In the genomic region with DNA sequence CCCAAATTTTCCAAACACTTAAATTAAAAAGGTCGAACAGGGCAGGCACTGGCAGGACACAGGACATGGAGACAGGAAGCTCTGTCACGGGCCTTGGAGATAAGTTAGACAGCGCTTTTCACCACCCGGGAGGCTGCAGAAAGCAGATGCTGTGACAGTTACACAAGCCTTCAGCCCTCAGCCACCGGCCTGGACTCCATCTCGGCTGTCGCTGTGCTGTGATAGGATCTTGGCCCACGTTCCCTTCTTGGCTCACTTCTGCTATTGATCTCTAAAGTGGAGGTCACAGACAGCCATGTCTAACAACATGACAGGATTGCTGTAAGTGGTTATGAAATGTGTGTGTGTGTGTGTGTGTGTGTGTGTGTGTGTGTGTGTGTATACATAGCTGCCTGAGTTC, we compare ENCODE assay signal across 9 mouse cellular contexts.
DNase-seq lines count a peak whose midpoint lies in the region; ATAC-seq lines count a peak whose summit lies in the region.
"Had no signal": no experiment of that assay in that cellular context is flagged by ENCODE, and none has a peak within 500 bp of the region (broad histone marks: within the 10 kb centered on the region; RNA-seq: fewer than 3 reads in every experiment).

No protein-coding gene starts in this region.

- ATAC-seq in forebrain, embryonic 16.5 days: peak; percentile 61; the same call in 1 of the 2 replicates
- ATAC-seq in forebrain, embryonic 13.5 days: no peak
- 0 out of 2 replicates have a peak, but pooled peaks have one; percentile 14 for ATAC-seq in megakaryocyte-erythroid progenitor cell, adult 5-6 weeks (replicated peaks; ENCODE audit: low FRiP score, low TSS enrichment, poor library complexity, severe bottlenecking)
- ATAC-seq in erythroid progenitor cell, adult 5-6 weeks (replicated peaks; ENCODE audit: low FRiP score, poor library complexity, severe bottlenecking): no peak
- ATAC-seq: midbrain, embryonic 16.5 days had no signal

- no peak overlapping the region for H3K9ac ChIP-seq in forebrain, embryonic 16.5 days (replicated peaks; ENCODE audit: low read depth, low read length)
- no peak overlapping the region for H3K9ac ChIP-seq in forebrain, embryonic 13.5 days

- no peaks in the 10 kb centered on the region for H3K36me3 ChIP-seq in forebrain, embryonic 16.5 days (ENCODE audit: control insufficient read depth, insufficient read depth)
- H3K36me3 ChIP-seq in forebrain, embryonic 13.5 days (ENCODE audit: poor library complexity, severe bottlenecking): no peaks in the 10 kb centered on the region

- no peak overlapping the region for H3K4me3 ChIP-seq in forebrain, embryonic 16.5 days (replicated peaks; ENCODE audit: low read length)
- H3K4me3 ChIP-seq in forebrain, embryonic 13.5 days: no peak overlapping the region

- H3K27ac ChIP-seq in forebrain, embryonic 16.5 days (ENCODE audit: low read length): no peak overlapping the region
- H3K27ac ChIP-seq in forebrain, embryonic 13.5 days: no peak overlapping the region

- DNase-seq in heart, adult 9 months (ENCODE audit: low spot score in 2 of 2): peak; percentile 41 to 51
- DNase-seq in kidney, postnatal 10 days: peak; percentile 77
- no peak for DNase-seq in cerebellum, postnatal 14 days
- DNase-seq in right cerebral cortex, postnatal 14 days: no peak

- H3K9me3 ChIP-seq in forebrain, embryonic 16.5 days (ENCODE audit: control insufficient read depth, low read length): no peaks in the 10 kb centered on the region
- H3K9me3 ChIP-seq in forebrain, embryonic 13.5 days (replicated peaks): no peaks in the 10 kb centered on the region

- H3K4me2 ChIP-seq in forebrain, embryonic 16.5 days (ENCODE audit: low read length): no peak overlapping the region
- H3K4me2 ChIP-seq in forebrain, embryonic 13.5 days: no peak overlapping the region

- H3K27me3 ChIP-seq in forebrain, embryonic 16.5 days (replicated peaks; ENCODE audit: control insufficient read depth, insufficient read depth, low read length): no peaks in the 10 kb centered on the region
- no peaks in the 10 kb centered on the region for H3K27me3 ChIP-seq in forebrain, embryonic 13.5 days

- H3K4me1 ChIP-seq in forebrain, embryonic 16.5 days (replicated peaks; ENCODE audit: control insufficient read depth, insufficient read depth, low read length): 0 out of 2 replicates have a peak, but pooled peaks cover 2% of the 10 kb centered on the region
- H3K4me1 ChIP-seq in forebrain, embryonic 13.5 days: 0 out of 2 replicates have a peak, but pooled peaks cover 10% of the 10 kb centered on the region

- WGBS in forebrain, embryonic 16.5 days: 29% methylated on average over 8 of the region's 8 CpGs
- 64% methylated on average over 8 of the region's 8 CpGs for WGBS in forebrain, embryonic 13.5 days

Comparison
In these comparisons a context has a peak if more than half of its experiments do, and no peak if none do; other contexts are left out.
1. ATAC-seq: peak in forebrain, embryonic 16.5 days (single experiment) and megakaryocyte-erythroid progenitor cell, adult 5-6 weeks (single experiment); none in forebrain, embryonic 13.5 days (single experiment) and erythroid progenitor cell, adult 5-6 weeks (single experiment).
2. DNase-seq: peak in heart, adult 9 months (2 of 2) and kidney, postnatal 10 days (single experiment); none in cerebellum, postnatal 14 days (0 of 2) and right cerebral cortex, postnatal 14 days (single experiment).